Mouse (Mus musculus): ENCODE results near the gene C8a.

C8a gene

DNA sequence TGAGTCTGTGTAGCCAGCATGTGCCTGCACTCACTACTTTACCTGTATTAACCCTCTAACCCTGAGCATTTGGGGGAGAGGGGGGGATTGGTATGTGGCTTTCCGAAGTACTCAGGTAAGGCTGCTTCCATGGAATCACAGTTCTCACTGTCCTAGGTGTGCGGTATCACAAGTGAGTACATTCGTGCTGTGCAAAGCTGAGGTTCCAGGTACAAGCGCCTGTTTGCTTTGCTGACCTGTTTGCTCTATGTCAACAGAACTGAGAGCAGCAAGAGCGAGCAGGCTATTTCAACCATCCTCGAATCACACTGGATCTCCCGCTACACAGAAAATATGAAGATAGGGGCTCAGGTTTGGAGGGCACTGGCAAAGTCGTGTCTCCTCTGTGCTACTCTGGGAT is 110.1 kb downstream of the C8a start, which contains the start of gene C8b:
TSS of gene C8b (plus strand) at position 253 of the 400 bp plus-strand sequence.
- DNase-seq: no peak
